Mouse (Mus musculus): ENCODE measurements around the gene Acsl5. TPM values are rescaled to one million over a fixed set of nuclear protein-coding genes. Genes with fewer than 3 reads are reported as not detected.

Gene Acsl5
- total and polyA plus RNA-seq, 3 experiments = 8.0 to 14.7 (median 12.5) TPM

DNA sequence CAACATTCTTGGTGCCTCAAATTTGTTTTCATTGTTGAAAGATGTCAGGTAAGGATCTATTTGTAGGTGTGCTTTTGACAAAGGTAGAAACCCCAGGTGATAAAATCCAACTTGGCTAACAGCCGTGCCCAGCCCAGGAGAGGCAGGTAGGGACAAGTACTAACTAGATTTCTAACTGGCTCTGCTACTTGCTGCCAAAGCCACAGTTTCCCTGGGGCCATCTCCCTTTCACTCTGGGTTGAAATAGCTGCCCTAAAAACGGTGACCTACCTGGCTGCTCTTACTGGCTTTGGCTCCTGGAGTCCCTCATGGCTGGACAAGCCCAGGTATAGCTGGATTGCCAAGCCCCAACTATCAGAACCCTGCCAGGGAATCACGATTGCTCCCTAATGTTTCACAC is 15.0 kb downstream of the Acsl5 start:
- H3K27ac ChIP-seq = no peak overlapping the region
- H3K4me3 ChIP-seq = no peak overlapping the region
- no peaks in the 10 kb centered on the region for H3K36me3 ChIP-seq (ENCODE audit: control insufficient read depth, insufficient read depth, low read length)
- H3K79me2 ChIP-seq (replicated peaks; ENCODE audit: control insufficient read depth, insufficient read depth, low read length) = no peaks in the 10 kb centered on the region
- no peak for DNase-seq
- no peak overlapping the region for H3K9ac ChIP-seq (ENCODE audit: low read depth, low read length)
- 90% methylated on average over 3 of the region's 3 CpGs for WGBS
- TF ChIP-seq CTCF (IDR thresholded peaks at IDR 0.05) (no peak), POLR2A (IDR thresholded peaks at IDR 0.05; ENCODE audit: insufficient read depth, low read depth, low read length) (no peak), EP300 (IDR thresholded peaks at IDR 0.05; ENCODE audit: insufficient read depth, low read depth, low read length) (no peak)
- intact Hi-C loops (cut with DNase I) = no loop called here
- no peaks in the 10 kb centered on the region for H3K27me3 ChIP-seq (ENCODE audit: control insufficient read depth, insufficient read depth, low read length)
- H3K4me1 ChIP-seq (ENCODE audit: control insufficient read depth, insufficient read depth, low read length) = no peaks in the 10 kb centered on the region; the same call in 1 of the 2 replicates

DNA sequence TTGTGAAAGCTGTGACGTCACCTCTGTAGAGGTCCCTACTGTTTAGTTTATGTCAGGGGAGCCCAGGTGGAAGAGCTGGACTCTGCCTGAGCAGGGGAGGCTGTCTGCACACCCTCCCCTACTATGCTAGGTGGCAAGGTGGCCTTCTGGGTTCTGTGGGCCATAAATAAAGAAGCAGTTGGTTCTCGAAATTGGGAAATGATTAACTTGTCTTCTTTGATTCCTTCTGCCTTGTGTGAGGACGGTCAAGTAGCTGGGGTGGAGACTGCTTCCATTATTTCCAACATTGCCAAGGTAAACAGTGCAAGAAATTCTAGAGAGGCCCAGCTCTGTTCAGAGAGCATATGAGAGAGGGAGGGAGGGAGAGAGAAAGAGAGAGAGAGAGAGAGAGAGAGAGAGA is 16.4 kb downstream of the Acsl5 start:
- intact Hi-C loops (cut with DNase I) = no loop called here
- H3K4me3 ChIP-seq = no peak overlapping the region
- no peak overlapping the region for H3K27ac ChIP-seq
- DNase-seq = no peak
- no peak for TF ChIP-seq CTCF (IDR thresholded peaks at IDR 0.05)
- TF ChIP-seq EP300 (IDR thresholded peaks at IDR 0.05; ENCODE audit: insufficient read depth, low read depth, low read length) = no peak
- TF ChIP-seq POLR2A (IDR thresholded peaks at IDR 0.05; ENCODE audit: insufficient read depth, low read depth, low read length) = no peak
- no peak overlapping the region for H3K9ac ChIP-seq (ENCODE audit: low read depth, low read length)
- H3K27me3 ChIP-seq (ENCODE audit: control insufficient read depth, insufficient read depth, low read length) = no peaks in the 10 kb centered on the region
- H3K79me2 ChIP-seq (replicated peaks; ENCODE audit: control insufficient read depth, insufficient read depth, low read length) = no peaks in the 10 kb centered on the region
- 54% methylated on average over 3 of the region's 3 CpGs for WGBS
- no peaks in the 10 kb centered on the region; the same call in 1 of the 2 replicates for H3K4me1 ChIP-seq (ENCODE audit: control insufficient read depth, insufficient read depth, low read length)
- H3K36me3 ChIP-seq (ENCODE audit: control insufficient read depth, insufficient read depth, low read length) = no peaks in the 10 kb centered on the region

DNA sequence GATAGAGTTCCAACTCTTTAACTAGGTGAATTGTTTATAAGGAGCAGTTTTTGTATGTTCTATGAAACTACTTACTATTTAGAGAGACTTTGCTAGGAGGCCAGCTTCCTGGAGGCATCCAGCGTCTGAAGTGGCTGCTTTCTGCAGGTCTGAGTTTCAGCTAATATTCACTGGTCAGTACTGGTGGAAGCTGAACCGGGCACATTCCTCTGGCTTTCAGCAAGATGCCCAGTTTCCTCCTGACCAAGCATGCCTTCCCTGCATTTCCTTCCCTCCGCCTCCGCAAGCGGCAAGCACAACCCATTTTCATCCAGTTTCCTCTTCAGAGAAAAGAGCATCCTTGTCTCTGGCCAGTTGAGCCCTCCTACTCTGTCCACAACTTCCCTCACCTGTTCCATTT is 17.3 kb downstream of the Acsl5 start:
- H3K9ac ChIP-seq (ENCODE audit: low read depth, low read length) = no peak overlapping the region
- H3K27me3 ChIP-seq (ENCODE audit: control insufficient read depth, insufficient read depth, low read length) = no peaks in the 10 kb centered on the region
- H3K4me3 ChIP-seq = no peak overlapping the region
- no peaks in the 10 kb centered on the region for H3K36me3 ChIP-seq (ENCODE audit: control insufficient read depth, insufficient read depth, low read length)
- TF ChIP-seq CTCF (IDR thresholded peaks at IDR 0.05) (no peak), POLR2A (IDR thresholded peaks at IDR 0.05; ENCODE audit: insufficient read depth, low read depth, low read length) (no peak), EP300 (IDR thresholded peaks at IDR 0.05; ENCODE audit: insufficient read depth, low read depth, low read length) (no peak)
- no peak overlapping the region for H3K27ac ChIP-seq
- WGBS = 66% methylated on average over 5 of the region's 5 CpGs
- no peak for DNase-seq
- intact Hi-C loops (cut with DNase I) = no loop called here
- H3K79me2 ChIP-seq (replicated peaks; ENCODE audit: control insufficient read depth, insufficient read depth, low read length) = no peaks in the 10 kb centered on the region
- H3K4me1 ChIP-seq (ENCODE audit: control insufficient read depth, insufficient read depth, low read length) = no peaks in the 10 kb centered on the region; the same call in 1 of the 2 replicates

DNA sequence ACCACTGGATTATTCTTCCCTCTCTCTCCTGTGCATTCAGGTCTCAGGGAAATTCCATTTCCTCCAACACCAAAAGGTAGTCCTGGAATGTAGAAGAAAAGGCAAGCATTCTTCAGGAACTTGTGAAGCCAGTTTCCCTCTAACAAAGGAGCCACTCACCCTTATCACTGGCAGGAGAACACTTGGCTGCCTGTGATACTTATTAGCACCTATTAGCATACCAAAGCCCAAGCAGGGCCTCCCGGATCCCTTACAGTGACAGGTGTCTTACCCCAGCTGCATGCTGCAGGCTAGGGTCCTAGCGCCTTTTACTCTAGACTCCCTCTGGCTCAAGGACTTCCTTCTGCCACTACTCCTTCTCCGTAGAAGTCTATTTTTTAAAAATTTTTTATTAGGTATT is 19.7 kb downstream of the Acsl5 start:
- H3K4me1 ChIP-seq (ENCODE audit: control insufficient read depth, insufficient read depth, low read length) = no peaks in the 10 kb centered on the region; the same call in 1 of the 2 replicates
- 68% methylated on average over 3 of the region's 3 CpGs for WGBS
- no peaks in the 10 kb centered on the region for H3K79me2 ChIP-seq (replicated peaks; ENCODE audit: control insufficient read depth, insufficient read depth, low read length)
- no peaks in the 10 kb centered on the region for H3K36me3 ChIP-seq (ENCODE audit: control insufficient read depth, insufficient read depth, low read length)
- no peak overlapping the region for H3K27ac ChIP-seq
- TF ChIP-seq CTCF (IDR thresholded peaks at IDR 0.05) (no peak), EP300 (IDR thresholded peaks at IDR 0.05; ENCODE audit: insufficient read depth, low read depth, low read length) (no peak), POLR2A (IDR thresholded peaks at IDR 0.05; ENCODE audit: insufficient read depth, low read depth, low read length) (no peak)
- no peak for DNase-seq
- no peak overlapping the region for H3K4me3 ChIP-seq
- no peak overlapping the region for H3K9ac ChIP-seq (ENCODE audit: low read depth, low read length)
- intact Hi-C loops (cut with DNase I) = no loop called here
- H3K27me3 ChIP-seq (ENCODE audit: control insufficient read depth, insufficient read depth, low read length) = no peaks in the 10 kb centered on the region

DNA sequence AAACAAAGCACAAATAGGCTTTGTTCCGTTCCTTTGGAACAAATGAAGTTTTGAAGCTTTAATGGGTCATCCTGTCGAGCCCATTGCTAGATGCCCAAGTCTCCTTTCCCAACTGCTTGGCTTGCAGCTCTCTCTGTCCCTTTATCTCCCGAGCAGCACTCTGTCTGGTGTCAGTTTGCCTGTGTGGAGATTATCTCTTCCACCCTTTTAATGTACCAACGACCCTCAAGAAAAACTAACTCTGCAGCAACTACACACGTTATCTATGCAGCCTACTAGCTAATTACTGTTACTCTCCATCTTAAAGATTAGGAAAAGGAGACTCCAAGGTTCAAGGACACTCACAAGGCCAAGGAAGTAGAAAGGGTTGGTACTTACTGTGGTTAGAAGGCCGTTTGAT is 21.6 kb downstream of the Acsl5 start:
- Histone ChIP-seq H3K27me3 (ENCODE audit: control insufficient read depth, insufficient read depth, low read length) (no peaks in the 10 kb centered on the region), H3K27ac (no peak overlapping the region), H3K9ac (ENCODE audit: low read depth, low read length) (no peak overlapping the region), H3K36me3 (ENCODE audit: control insufficient read depth, insufficient read depth, low read length) (no peaks in the 10 kb centered on the region), H3K79me2 (replicated peaks; ENCODE audit: control insufficient read depth, insufficient read depth, low read length) (no peaks in the 10 kb centered on the region), H3K4me1 (ENCODE audit: control insufficient read depth, insufficient read depth, low read length) (no peaks in the 10 kb centered on the region), H3K4me3 (no peak overlapping the region)
- DNase-seq = no peak
- intact Hi-C loops (cut with DNase I) = no loop called here
- WGBS = 69% methylated on average over 6 of the region's 6 CpGs
- TF ChIP-seq POLR2A (IDR thresholded peaks at IDR 0.05; ENCODE audit: insufficient read depth, low read depth, low read length) (no peak), CTCF (IDR thresholded peaks at IDR 0.05) (no peak), EP300 (IDR thresholded peaks at IDR 0.05; ENCODE audit: insufficient read depth, low read depth, low read length) (no peak)

DNA sequence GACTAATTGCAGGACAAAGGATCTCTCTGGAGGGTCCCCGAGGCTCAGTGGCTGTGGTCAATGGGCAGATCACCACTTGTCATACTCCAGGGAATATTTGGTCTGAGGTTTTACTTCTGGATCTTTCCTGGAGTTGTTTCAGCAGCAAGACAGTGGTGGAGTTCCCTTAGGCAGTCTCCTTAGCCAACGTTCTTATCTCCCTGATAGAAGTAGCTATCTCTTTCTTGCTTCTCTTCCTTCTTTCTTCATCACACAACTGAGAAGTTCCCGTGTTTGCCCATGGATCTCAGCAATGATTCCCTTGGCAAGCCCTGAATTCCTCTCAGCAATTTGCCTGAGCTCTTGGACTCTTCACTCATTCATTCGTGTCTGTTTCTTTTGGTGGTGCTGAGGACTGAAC is 24.4 kb downstream of the Acsl5 start:
- Histone ChIP-seq H3K9ac (ENCODE audit: low read depth, low read length) (no peak overlapping the region), H3K4me3 (no peak overlapping the region), H3K27me3 (ENCODE audit: control insufficient read depth, insufficient read depth, low read length) (no peaks in the 10 kb centered on the region), H3K4me1 (ENCODE audit: control insufficient read depth, insufficient read depth, low read length) (no peaks in the 10 kb centered on the region), H3K79me2 (replicated peaks; ENCODE audit: control insufficient read depth, insufficient read depth, low read length) (no peaks in the 10 kb centered on the region), H3K27ac (no peak overlapping the region), H3K36me3 (ENCODE audit: control insufficient read depth, insufficient read depth, low read length) (no peaks in the 10 kb centered on the region)
- WGBS = 73% methylated on average over 4 of the region's 4 CpGs
- intact Hi-C loops (cut with DNase I) = no loop called here
- no peak for TF ChIP-seq CTCF (IDR thresholded peaks at IDR 0.05)
- no peak for TF ChIP-seq POLR2A (IDR thresholded peaks at IDR 0.05; ENCODE audit: insufficient read depth, low read depth, low read length)
- no peak for TF ChIP-seq EP300 (IDR thresholded peaks at IDR 0.05; ENCODE audit: insufficient read depth, low read depth, low read length)
- DNase-seq = no peak

Data from heart, adult 2 months (tissue).